Mouse (Mus musculus): ENCODE results near the gene Edc3. TPM values are rescaled to one million over a fixed set of nuclear protein-coding genes. Genes with fewer than 3 reads are reported as not detected.
"Not testable (repeated sequence)": the region's sequence is repeated elsewhere in the genome, so short reads cannot be mapped to it uniquely, and the experiment has no call there.

Gene Edc3
- polyA plus RNA-seq, 1 experiment from 2014 or later = 23.7 TPM

DNA sequence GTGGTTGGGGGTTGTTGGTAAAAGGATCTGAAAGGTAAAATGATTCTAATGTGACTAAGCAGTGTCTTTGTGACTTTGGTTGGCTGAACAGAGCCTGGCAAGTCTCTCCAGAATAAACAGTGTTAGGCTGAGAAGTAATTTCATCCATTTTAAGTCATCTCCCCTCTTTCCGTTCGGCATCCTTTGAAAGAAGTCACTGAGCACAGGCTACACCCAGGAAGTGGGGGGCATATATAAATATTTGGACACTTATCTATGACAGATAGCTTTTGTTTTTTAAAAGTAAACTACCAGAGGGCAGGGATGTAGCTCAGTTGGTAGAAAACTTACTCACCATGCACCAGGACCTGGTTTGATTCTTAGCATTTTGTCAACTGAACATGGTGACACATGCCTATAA is 19.7 kb upstream of the Edc3 start:
- H3K9ac ChIP-seq (ENCODE audit: low read depth, low read length) = no peak overlapping the region
- H3K9me3 ChIP-seq (ENCODE audit: control insufficient read depth, low read length) = no peaks in the 10 kb centered on the region
- H3K4me3 ChIP-seq (ENCODE audit: low read depth, low read length) = no peak overlapping the region
- H3K27ac ChIP-seq (ENCODE audit: low read depth, low read length) = no peak overlapping the region
- no peaks in the 10 kb centered on the region for H3K36me3 ChIP-seq (ENCODE audit: control insufficient read depth, insufficient read depth, low read length)
- no peaks in the 10 kb centered on the region for H3K4me1 ChIP-seq (replicated peaks; ENCODE audit: control insufficient read depth, insufficient read depth, low read length)
- no peak for DNase-seq (ENCODE audit: low spot score)
- H3K4me2 ChIP-seq (replicated peaks; ENCODE audit: low read depth, low read length) = no peak overlapping the region
- ATAC-seq (ENCODE audit: low FRiP score) = no peak
- 94% methylated on average over 2 of the region's 2 CpGs for WGBS
- no peaks in the 10 kb centered on the region for H3K27me3 ChIP-seq (ENCODE audit: control insufficient read depth, insufficient read depth, low read length)

DNA sequence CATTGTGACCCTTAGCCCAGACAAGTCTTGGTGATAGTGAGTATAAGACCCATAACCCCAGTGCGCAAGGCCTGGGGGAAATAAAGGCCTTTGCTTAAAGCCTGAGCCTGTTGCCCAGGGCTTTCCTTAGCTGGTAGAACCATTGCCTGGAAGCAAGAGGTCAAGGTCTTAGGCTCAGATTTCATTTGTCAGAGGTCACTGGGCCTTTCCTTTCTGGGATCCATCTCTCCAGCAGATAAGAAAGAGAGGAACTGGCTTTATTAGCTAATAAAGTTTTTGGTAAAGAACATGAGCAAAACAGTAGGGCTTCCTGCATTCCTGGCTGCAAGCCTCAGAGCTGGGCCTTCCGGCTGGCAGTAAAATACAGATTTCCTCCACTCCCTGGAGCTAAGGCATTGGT is 14.2 kb upstream of the Edc3 start:
- ATAC-seq (ENCODE audit: low FRiP score) (no peak), DNase-seq (ENCODE audit: low spot score) (no peak)
- no peaks in the 10 kb centered on the region for H3K4me1 ChIP-seq (replicated peaks; ENCODE audit: control insufficient read depth, insufficient read depth, low read length)
- H3K4me2 ChIP-seq (replicated peaks; ENCODE audit: low read depth, low read length) = no peak overlapping the region
- H3K9ac ChIP-seq (ENCODE audit: low read depth, low read length) = no peak overlapping the region
- peaks cover 23% of the 10 kb centered on the region for H3K27me3 ChIP-seq (ENCODE audit: control insufficient read depth, insufficient read depth, low read length)
- 87% methylated on average over 2 of the region's 2 CpGs for WGBS
- H3K9me3 ChIP-seq (ENCODE audit: control insufficient read depth, low read length) = no peaks in the 10 kb centered on the region
- H3K4me3 ChIP-seq (ENCODE audit: low read depth, low read length) = no peak overlapping the region
- no peak overlapping the region for H3K27ac ChIP-seq (ENCODE audit: low read depth, low read length)
- H3K36me3 ChIP-seq (ENCODE audit: control insufficient read depth, insufficient read depth, low read length) = no peaks in the 10 kb centered on the region

DNA sequence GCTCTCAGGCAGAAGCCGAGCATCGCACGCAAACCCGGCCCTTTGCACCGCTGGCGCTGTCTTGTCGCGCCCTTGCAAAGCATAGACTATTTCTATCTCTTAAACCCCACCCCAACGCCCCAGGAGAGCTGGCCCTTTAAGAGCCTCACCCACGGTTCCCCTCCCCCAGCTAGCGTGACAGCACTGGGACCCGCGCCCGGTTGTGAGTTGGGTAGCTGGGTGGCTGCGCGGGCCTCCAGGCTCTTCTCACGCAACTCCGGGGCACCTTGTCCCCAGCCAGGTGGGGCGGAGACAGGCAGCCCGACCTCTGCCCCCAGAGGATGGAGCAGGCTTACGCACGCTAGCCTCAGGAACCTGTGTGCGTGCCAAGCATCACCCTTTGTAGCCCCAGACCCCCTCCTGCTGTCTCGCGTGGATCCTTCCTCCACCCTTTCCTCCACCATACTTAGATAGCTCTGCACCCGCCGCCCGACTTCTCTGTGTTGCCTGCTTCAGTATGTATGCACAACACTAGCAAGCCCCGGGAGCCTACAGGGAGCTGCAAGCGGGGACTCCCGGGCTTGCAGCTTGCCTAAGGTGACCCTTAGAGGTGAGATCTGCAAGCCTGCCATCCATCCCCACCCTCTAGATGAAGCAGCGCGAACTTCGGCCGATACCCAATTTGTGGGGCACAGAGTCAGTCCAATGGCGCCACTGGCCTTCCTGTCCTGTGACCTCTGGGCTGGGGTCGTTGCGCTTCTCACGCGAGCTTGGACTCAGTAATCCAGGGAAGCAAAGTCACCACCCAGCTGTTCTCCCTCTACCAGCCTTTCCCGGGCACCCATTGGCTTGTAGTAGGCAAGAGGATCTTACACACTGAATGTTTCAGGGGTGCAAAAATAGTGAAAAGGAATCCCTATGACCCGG is 11.7 kb upstream of the Edc3 start:
- Histone ChIP-seq H3K4me2 (replicated peaks; ENCODE audit: low read depth, low read length) (peak overlapping the region; percentile 74), H3K9me3 (ENCODE audit: control insufficient read depth, low read length) (no peaks in the 10 kb centered on the region), H3K4me3 (ENCODE audit: low read depth, low read length) (peak overlapping the region; percentile 40), H3K27me3 (ENCODE audit: control insufficient read depth, insufficient read depth, low read length) (peaks cover 23% of the 10 kb centered on the region), H3K36me3 (ENCODE audit: control insufficient read depth, insufficient read depth, low read length) (no peaks in the 10 kb centered on the region), H3K27ac (ENCODE audit: low read depth, low read length) (no peak overlapping the region), H3K4me1 (replicated peaks; ENCODE audit: control insufficient read depth, insufficient read depth, low read length) (no peaks in the 10 kb centered on the region), H3K9ac (ENCODE audit: low read depth, low read length) (0 out of 2 replicates have a peak overlapping the region, but pooled peaks have one; percentile 37)
- peak; percentile 45 for DNase-seq (ENCODE audit: low spot score)
- ATAC-seq (ENCODE audit: low FRiP score) = no peak
- WGBS = under 1% methylated on average over 37 of the region's 42 CpGs

DNA sequence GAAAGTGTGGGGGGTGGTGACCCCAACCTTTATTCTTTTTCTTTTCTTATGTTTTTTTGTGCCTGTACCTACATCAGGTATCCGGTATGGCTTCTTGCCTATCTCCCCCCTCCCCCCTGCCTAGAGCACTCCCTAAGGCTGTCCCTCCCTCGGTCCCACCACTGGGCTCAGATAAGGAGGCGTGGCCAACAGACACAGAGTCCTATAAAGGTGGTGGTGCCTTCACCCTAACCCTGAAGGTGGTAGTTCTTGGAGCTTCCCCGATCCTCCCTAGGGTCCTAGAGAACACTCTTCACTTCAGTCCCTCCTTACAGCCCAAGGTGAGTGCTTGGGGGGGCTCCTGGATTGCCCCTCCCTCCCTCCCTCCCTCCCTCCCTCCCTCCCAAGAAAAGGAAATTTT is 11.0 kb upstream of the Edc3 start:
- Histone ChIP-seq H3K9me3 (ENCODE audit: control insufficient read depth, low read length) (no peaks in the 10 kb centered on the region), H3K9ac (ENCODE audit: low read depth, low read length) (no peak overlapping the region), H3K27me3 (ENCODE audit: control insufficient read depth, insufficient read depth, low read length) (peaks cover 23% of the 10 kb centered on the region), H3K27ac (ENCODE audit: low read depth, low read length) (no peak overlapping the region), H3K4me1 (replicated peaks; ENCODE audit: control insufficient read depth, insufficient read depth, low read length) (no peaks in the 10 kb centered on the region), H3K4me2 (replicated peaks; ENCODE audit: low read depth, low read length) (no peak overlapping the region), H3K36me3 (ENCODE audit: control insufficient read depth, insufficient read depth, low read length) (no peaks in the 10 kb centered on the region), H3K4me3 (ENCODE audit: low read depth, low read length) (no peak overlapping the region)
- peak; percentile 6 for DNase-seq (ENCODE audit: low spot score)
- no peak for ATAC-seq (ENCODE audit: low FRiP score)
- WGBS = 20% methylated on average over 4 of the region's 4 CpGs

DNA sequence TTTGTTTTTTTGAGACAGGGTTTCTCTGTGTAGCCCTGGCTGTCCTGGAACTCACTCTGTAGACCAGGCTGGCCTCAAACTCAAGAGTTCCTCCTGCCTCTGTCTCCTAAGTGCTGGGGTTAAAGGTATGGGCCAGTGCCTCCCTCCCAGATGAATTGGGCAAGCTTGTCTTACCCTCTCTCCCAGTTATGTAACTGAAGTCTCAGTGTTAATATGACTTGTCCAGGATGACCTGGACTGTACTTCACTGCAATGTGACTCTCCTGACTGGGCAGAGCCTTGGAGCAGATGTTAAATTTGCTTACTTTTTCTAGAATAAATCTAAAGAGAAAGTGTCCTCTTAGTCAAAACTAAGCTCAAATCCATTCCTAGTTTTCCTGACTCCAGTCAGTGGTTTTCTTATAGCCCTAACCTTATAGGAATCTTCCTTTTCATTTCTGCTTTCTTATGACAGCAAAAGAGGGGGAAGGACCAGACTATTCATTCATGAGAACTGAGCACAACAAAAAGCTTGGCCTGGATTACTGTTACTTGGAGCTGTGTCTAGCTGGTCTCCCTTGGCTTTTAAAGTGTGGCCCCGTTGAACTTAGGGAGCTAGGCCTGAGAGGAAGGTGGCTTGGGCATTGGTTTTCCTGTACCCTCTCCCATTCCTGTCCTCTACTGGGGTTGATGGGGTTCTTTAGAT is 9.7 kb upstream of the Edc3 start:
- H3K4me1 ChIP-seq (replicated peaks; ENCODE audit: control insufficient read depth, insufficient read depth, low read length) = no peaks in the 10 kb centered on the region
- H3K4me2 ChIP-seq (replicated peaks; ENCODE audit: low read depth, low read length) = no peak overlapping the region
- H3K4me3 ChIP-seq (ENCODE audit: low read depth, low read length) = no peak overlapping the region
- H3K36me3 ChIP-seq (ENCODE audit: control insufficient read depth, insufficient read depth, low read length) = no peaks in the 10 kb centered on the region
- H3K9me3 ChIP-seq (ENCODE audit: control insufficient read depth, low read length) = no peaks in the 10 kb centered on the region
- H3K9ac ChIP-seq (ENCODE audit: low read depth, low read length) = no peak overlapping the region
- DNase-seq (ENCODE audit: low spot score) (no peak), ATAC-seq (ENCODE audit: low FRiP score) (no peak)
- 69% methylated on average over 1 of the region's 1 CpGs for WGBS
- no peak overlapping the region for H3K27ac ChIP-seq (ENCODE audit: low read depth, low read length)
- peaks cover 23% of the 10 kb centered on the region for H3K27me3 ChIP-seq (ENCODE audit: control insufficient read depth, insufficient read depth, low read length)

DNA sequence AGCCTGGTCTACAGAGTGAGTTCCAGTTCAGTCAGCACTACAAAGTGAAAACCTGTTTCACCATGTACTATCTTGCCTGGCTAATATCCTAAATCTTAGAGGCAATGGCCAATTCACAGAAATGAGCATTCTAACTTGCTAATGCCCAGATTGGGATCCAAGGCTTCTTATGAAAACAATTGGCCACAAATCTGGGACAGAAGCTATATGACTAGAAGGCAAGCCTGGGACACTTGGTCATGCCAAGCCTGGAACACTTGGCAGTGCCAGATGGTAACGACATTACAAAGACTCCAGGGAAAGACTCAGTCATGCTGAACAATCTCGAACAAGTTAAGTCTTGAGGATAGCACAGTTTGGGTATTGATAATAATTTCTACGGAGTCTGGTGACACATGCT is 1.8 kb upstream of the Edc3 start:
- Histone ChIP-seq H3K4me1 (replicated peaks; ENCODE audit: control insufficient read depth, insufficient read depth, low read length) (0 out of 2 replicates have a peak, but pooled peaks cover 3% of the 10 kb centered on the region), H3K9ac (ENCODE audit: low read depth, low read length) (no peak overlapping the region), H3K9me3 (ENCODE audit: control insufficient read depth, low read length) (no peaks in the 10 kb centered on the region), H3K4me2 (replicated peaks; ENCODE audit: low read depth, low read length) (no peak overlapping the region), H3K36me3 (ENCODE audit: control insufficient read depth, insufficient read depth, low read length) (no peaks in the 10 kb centered on the region), H3K27me3 (ENCODE audit: control insufficient read depth, insufficient read depth, low read length) (no peaks in the 10 kb centered on the region), H3K4me3 (ENCODE audit: low read depth, low read length) (no peak overlapping the region), H3K27ac (ENCODE audit: low read depth, low read length) (no peak overlapping the region)
- DNase-seq (ENCODE audit: low spot score) = no peak
- no peak for ATAC-seq (ENCODE audit: low FRiP score)
- 91% methylated on average over 3 of the region's 3 CpGs for WGBS

DNA sequence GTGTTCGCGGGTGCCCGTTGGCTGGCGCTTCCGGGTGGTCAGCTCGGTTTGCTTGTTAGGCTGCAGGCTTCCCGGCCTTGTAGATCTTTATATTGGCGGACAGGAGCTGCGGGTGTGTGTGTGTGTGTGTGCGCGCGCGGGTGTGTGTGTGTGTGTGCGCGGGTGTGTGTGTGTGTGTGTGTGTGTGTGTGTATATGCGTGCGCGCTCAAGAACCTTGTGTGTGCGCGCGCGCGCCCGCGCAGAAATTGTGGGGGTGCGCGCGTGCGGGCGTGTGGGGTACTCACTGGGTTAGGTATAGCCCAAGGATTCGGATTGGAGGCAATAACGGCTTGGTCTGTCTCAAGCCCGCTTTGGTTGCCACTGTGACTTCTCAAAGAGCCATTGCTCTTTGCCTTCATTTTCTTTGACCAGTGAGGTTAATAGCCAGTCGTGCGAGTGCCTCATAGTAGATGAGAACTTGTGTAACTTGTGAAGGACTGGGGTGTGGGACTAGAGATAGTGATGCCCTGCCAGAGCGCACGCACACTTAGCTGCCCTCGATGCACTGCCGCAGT is 457 bp downstream of the Edc3 start:
- Histone ChIP-seq H3K4me3 (ENCODE audit: low read depth, low read length) (peak overlapping the region; percentile 88), H3K36me3 (ENCODE audit: control insufficient read depth, insufficient read depth, low read length) (no peaks in the 10 kb centered on the region), H3K9ac (ENCODE audit: low read depth, low read length) (peak overlapping the region; percentile 87), H3K27ac (ENCODE audit: low read depth, low read length) (peak overlapping the region; percentile 70), H3K9me3 (ENCODE audit: control insufficient read depth, low read length) (no peaks in the 10 kb centered on the region), H3K4me2 (replicated peaks; ENCODE audit: low read depth, low read length) (peak overlapping the region; percentile 66), H3K27me3 (ENCODE audit: control insufficient read depth, insufficient read depth, low read length) (no peaks in the 10 kb centered on the region), H3K4me1 (replicated peaks; ENCODE audit: control insufficient read depth, insufficient read depth, low read length) (0 out of 2 replicates have a peak, but pooled peaks cover 3% of the 10 kb centered on the region)
- peak; percentile 64 for DNase-seq (ENCODE audit: low spot score)
- WGBS = 6% methylated on average over 37 of the region's 39 CpGs
- peak; percentile 64 for ATAC-seq (ENCODE audit: low FRiP score)

DNA sequence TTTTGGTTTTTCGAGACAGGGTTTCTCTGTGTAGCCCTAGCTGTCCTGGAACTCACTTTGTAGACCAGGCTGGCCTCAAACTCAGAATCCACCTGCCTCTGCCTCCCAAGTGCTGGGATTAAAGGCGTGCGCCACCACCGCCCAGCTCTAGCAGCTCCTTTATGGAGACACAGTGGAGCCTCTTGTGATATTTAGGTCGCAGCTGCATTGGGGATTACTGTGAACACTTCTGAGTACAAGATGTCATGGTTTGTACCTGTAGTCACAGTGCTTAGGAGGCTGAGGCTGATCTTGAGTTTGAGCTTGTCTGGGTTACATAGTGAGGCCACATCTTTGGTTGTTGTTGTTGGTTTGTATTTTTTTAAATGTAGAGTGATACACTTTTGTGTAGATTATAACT is 1.9 kb downstream of the Edc3 start:
- H3K4me3 ChIP-seq (ENCODE audit: low read depth, low read length); DNase-seq (ENCODE audit: low spot score); H3K27ac ChIP-seq (ENCODE audit: low read depth, low read length); H3K9ac ChIP-seq (ENCODE audit: low read depth, low read length); ATAC-seq (ENCODE audit: low FRiP score); H3K4me1 ChIP-seq (replicated peaks; ENCODE audit: control insufficient read depth, insufficient read depth, low read length); H3K27me3 ChIP-seq (ENCODE audit: control insufficient read depth, insufficient read depth, low read length); H3K4me2 ChIP-seq (replicated peaks; ENCODE audit: low read depth, low read length); H3K9me3 ChIP-seq (ENCODE audit: control insufficient read depth, low read length); H3K36me3 ChIP-seq (ENCODE audit: control insufficient read depth, insufficient read depth, low read length): not testable (repeated sequence)
- WGBS = 95% methylated on average over 4 of the region's 5 CpGs

Data from hindbrain, embryonic 11.5 days (tissue).